Mouse (Mus musculus): Measurements from ENCODE around the gene Atg16l2.

GRCm38 (mm10) chr7:101292696-101293095, 9.4 kb downstream of the Atg16l2 start:
- no peak for TF ChIP-seq CTCF (IDR thresholded peaks at IDR 0.05; ENCODE audit: insufficient read depth, low read length)
- TF ChIP-seq POLR2A (IDR thresholded peaks at IDR 0.05; ENCODE audit: borderline replicate concordance, extremely low read depth, low read depth, low read length) = no peak

Data from lung, adult 2 months (tissue).